Mouse (Mus musculus): ENCODE results near the gene Ly6g6e.
"Not testable (repeated sequence)": the region's sequence is repeated elsewhere in the genome, so short reads cannot be mapped to it uniquely, and the experiment has no call there.

Ly6g6e gene

GRCm38 (mm10) chr17:35076507-35077176, at the start of gene Ly6g6e:
Ly6g6e (plus strand) TSS chr17:35076902.
- DNase-seq: no peak

- DNase-seq: no peak
Measured at GRCm38 (mm10) chr17:35027277-35028068, 49.2 kb upstream of the Ly6g6e start, which contains the start of gene Sapcd1. Sapcd1 (minus strand) TSS chr17:35028016.

- DNase-seq: no peak
Measured at GRCm38 (mm10) chr17:35028315-35028714, 48.4 kb upstream of the Ly6g6e start.

GRCm38 (mm10) chr17:35029691-35030532, 46.8 kb upstream of the Ly6g6e start:
- no peak for DNase-seq

- no peak for DNase-seq
Measured at GRCm38 (mm10) chr17:35031272-35031671, 45.4 kb upstream of the Ly6g6e start.

GRCm38 (mm10) chr17:35031880-35032279, 44.8 kb upstream of the Ly6g6e start:
- DNase-seq: no peak

- DNase-seq: no peak
Measured at GRCm38 (mm10) chr17:35032323-35032870, 44.3 kb upstream of the Ly6g6e start.

GRCm38 (mm10) chr17:35033703-35034102, 43.0 kb upstream of the Ly6g6e start:
- DNase-seq: not testable (repeated sequence)

- DNase-seq: no peak
Measured at GRCm38 (mm10) chr17:35034896-35035295, 41.8 kb upstream of the Ly6g6e start.

- DNase-seq: no peak
Measured at GRCm38 (mm10) chr17:35039121-35039873, 37.4 kb upstream of the Ly6g6e start.

GRCm38 (mm10) chr17:35043794-35044193, 32.9 kb upstream of the Ly6g6e start:
- DNase-seq: no peak

GRCm38 (mm10) chr17:35044904-35045806, 31.5 kb upstream of the Ly6g6e start:
- DNase-seq: no peak

- DNase-seq: no peak
Measured at GRCm38 (mm10) chr17:35045807-35046680, 30.7 kb upstream of the Ly6g6e start.

- peak; percentile 99 for DNase-seq
Measured at GRCm38 (mm10) chr17:35046681-35047455, 29.8 kb upstream of the Ly6g6e start, which contains the start of gene Msh5. Msh5 (minus strand) TSS chr17:35046745.

GRCm38 (mm10) chr17:35047688-35048087, 29.0 kb upstream of the Ly6g6e start:
- peak in 1 of 2 experiments; percentile 54 for DNase-seq

GRCm38 (mm10) chr17:35048149-35048931, 28.4 kb upstream of the Ly6g6e start:
- DNase-seq: no peak

- DNase-seq: no peak
Measured at GRCm38 (mm10) chr17:35048932-35049440, 27.7 kb upstream of the Ly6g6e start.

GRCm38 (mm10) chr17:35049561-35050016, 27.1 kb upstream of the Ly6g6e start, which contains the start of gene Clic1:
Clic1 (plus strand) TSS chr17:35049966.
- peak; percentile 60 to 70 for DNase-seq
